Mouse (Mus musculus) C2C12 (cell line): Measurements from ENCODE around the gene C1qtnf6.

Experiments
- CTCF ChIP-seq: IDR thresholded peaks from one replicate; pipeline ENCODE4 v1.5.1; 2011; ENCODE audit not compliant: control insufficient read depth, insufficient read depth, insufficient read length
- MAX ChIP-seq: IDR thresholded peaks from one replicate; pipeline ENCODE4 v1.6.1; 2011; ENCODE audit warnings: mild to moderate bottlenecking, control low read depth

DNA sequence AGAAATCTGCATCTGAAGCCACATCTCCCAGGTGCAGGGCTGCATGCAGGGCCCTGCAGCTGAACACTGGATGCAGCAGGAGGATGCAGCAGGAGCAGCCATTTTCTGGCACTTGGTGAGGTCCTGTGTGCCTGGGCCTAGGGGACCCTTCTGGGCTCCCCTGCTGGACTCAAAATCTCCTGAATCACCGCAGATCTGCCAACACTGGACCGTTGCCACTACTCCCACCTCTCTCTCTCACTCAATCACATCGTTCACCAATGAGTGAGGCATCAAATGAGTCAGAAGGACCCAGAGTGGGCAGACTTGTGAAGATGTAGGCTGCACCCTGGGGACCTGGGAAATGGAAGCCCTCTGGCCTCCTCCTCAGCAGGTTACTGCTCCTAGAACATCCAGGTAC, 9.8 kb upstream of the C1qtnf6 start:
- TF ChIP-seq CTCF (no peak), MAX (no peak)
